Mouse (Mus musculus) lung, postnatal 25 days (tissue): ENCODE results near the gene Slc1a7.

Experiments used
- DNase-seq: peaks from one replicate; pipeline ENCODE4 v3.0.0; 2022; ENCODE audit warnings: low spot score

The Slc1a7 gene

DNA sequence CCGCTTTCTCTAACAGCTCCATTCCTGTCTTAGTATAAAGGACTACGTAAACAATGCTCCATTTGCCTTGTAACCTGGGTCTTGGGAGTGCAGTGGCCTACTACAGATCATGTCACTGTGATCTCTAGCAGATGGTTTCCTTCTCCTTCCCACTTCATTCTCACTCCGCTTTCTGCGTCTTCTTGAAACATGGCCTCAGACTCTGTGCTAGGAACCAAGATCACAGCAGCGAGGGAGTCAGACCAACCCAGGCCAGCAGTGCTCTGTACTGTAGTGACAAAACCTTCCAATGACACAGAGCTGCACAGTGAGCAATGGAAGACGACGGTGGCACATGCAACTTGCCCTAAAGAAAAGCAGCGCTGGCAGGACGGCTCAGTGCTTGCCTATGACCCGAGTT lies 87.7 kb downstream of the Slc1a7 start:
- DNase-seq = no peak

DNA sequence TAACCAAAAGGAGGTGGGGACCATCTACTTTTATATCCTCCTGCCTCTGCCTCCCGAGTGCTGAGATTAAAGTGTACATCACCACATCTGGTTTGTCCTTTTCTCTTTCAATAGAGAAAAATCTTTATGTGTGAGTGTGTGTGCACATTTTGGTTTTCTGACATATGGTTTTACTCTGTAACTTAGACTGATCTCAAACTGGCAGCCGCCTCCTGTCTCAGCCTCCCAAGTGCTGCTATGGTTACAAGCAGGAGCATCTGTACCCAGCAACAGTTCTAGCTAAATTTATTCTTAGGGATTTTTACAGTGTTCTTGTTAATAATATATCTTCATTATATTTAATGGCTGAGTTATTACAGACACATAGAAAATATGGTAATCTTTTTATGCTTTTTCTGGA lies 89.1 kb downstream of the Slc1a7 start:
- no peak for DNase-seq

DNA sequence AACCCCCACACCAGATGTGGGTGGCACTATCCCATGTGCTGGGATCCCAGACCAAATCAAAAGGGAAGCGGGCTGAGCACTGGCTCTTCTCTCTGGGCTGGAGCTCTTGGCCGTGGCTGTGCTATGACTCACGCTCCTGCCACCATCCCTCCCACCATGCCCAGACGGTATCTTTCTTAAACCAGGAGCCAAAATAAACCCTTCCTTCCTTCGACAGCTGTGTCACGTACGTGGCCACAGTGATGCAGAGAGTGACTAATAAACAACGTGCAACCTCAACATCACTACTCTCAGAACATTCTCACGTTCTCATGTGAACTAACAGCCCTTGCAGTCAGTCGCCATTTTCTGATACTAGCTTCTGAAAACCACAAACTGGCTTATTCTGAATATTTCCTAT lies 90.0 kb downstream of the Slc1a7 start:
- peak; percentile 23 for DNase-seq

DNA sequence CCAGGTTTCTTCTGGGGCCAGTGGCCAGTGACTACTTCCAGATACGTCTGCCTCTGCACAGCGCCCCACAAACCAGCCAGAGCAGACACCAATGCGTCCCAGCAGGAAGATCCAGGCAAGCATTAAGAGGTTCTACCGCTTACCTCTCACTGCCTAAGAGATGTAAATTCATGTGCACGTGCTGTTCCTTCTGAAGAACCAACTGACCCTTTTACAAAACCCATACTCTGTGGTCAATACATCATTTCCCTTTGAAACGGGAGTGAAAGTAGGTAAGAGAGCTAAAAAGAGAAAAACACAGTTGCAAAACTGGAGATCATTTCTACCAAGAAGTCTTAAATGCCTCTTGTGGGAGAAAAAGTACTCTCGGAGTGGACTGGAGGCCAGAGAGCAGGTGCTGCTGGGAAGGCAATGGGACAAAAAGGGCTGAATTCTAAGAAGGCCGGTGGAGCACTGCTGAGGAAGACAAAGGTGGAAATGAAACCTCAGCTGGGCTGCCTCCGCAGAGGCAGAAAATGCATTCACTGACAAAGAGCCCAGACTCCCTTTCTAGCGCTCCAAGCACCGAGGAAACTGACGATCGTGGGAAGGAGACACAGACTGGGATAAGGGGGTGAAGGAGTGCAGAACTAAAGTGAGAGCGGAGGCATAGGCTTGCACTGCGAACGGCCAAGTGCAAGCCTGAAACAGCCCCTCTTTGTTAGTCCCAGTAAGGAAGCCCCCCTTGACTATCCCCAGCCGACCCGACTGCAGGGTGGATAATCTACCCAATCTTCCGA lies 91.7 kb downstream of the Slc1a7 start:
- DNase-seq = no peak

DNA sequence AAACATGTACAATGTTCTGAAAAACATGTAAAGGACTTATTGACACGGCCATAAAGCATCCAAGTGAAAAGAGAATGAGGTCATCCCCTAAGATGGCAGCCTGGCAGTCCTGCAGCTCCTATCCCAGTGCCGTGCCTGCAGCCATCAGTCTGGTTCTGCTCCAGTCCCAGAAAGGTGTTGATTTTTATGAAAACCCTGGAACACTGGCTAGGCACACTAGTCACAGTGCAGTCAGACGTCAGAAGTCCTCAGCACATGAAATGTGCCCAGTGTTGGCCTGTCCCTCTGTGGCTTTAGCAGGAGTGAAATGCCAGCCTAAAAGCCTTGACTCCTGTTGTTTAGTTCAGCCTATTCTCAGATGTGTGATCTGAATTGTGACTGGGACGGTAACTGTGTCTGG lies 92.6 kb downstream of the Slc1a7 start:
- no peak for DNase-seq

DNA sequence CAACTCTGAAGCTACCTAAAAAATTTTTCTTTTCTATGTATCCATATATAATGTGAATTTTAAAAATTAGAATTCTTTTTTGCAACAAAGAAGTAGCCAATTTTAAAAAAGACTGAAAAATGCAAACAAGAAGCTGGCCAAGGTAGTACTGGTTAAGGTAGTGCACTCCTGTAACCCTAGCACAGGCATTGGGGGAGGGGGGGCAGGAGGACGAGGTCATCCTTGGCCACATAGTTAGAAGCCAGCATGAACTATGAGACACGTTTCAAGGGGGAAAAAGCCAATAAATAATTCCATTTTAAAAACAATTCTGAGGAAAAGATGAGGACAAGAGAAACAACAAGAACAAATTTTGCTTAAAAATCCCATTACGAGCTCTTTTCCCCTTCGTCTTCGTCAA lies 94.4 kb downstream of the Slc1a7 start:
- DNase-seq = no peak
